Mouse (Mus musculus): ENCODE measurements around the gene Myom1. TPM values are rescaled to one million over a fixed set of nuclear protein-coding genes. Genes with fewer than 3 reads are reported as not detected.

The Myom1 gene
- polyA plus RNA-seq, 1 experiment from 2014 or later = 1.9 TPM

DNA sequence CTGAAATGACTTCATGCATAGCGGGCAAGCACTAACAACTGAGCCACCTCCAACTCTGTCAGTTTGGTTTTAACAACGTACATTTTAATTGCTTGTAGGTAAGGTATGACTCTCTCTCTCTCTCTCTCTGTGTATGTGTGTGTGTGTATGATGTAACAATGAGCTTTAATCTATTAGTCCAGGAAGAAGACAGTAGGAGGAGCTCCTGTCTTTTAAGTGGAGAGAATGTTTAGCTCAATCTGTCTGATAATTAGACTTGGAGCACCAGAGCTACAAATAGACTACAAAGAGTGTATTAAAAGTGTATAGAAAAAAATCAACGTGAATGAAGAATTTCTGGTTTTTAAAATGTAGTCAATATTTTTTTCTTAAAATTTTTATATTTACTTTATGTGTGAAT, 6.2 kb downstream of the Myom1 start:
- H3K36me3 ChIP-seq = no peaks in the 10 kb centered on the region
- no peak for ATAC-seq (ENCODE audit: low FRiP score)
- no peak overlapping the region for H3K27ac ChIP-seq
- H3K4me3 ChIP-seq = no peak overlapping the region
- no peaks in the 10 kb centered on the region for H3K27me3 ChIP-seq
- 82% methylated on average over 3 of the region's 3 CpGs for WGBS
- H3K4me2 ChIP-seq (replicated peaks) = no peak overlapping the region
- H3K4me1 ChIP-seq = no peaks in the 10 kb centered on the region
- H3K9me3 ChIP-seq (replicated peaks) = no peaks in the 10 kb centered on the region
- H3K9ac ChIP-seq = no peak overlapping the region

DNA sequence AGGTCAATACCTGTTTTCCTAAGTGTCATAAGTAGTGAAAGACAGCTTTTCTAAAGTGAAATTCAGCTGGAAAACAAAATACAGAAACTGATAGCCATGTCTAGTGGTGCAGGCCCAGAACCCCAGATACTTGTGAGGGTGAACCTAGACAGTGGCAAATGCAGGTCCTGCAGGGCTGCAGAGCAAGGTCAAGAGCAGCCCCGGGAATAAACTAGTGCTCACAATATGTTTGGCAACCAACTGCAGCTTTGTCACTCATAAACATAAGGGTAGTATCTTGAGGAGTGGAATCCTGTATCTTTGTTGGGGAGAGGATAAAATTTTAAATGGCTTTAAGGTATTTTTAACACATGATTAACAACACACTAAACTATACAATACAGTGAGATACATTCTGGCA, 7.3 kb downstream of the Myom1 start:
- ATAC-seq (ENCODE audit: low FRiP score) = no peak
- Histone ChIP-seq H3K4me3 (no peak overlapping the region), H3K36me3 (no peaks in the 10 kb centered on the region), H3K4me1 (no peaks in the 10 kb centered on the region), H3K27me3 (no peaks in the 10 kb centered on the region), H3K4me2 (replicated peaks) (no peak overlapping the region), H3K9me3 (replicated peaks) (no peaks in the 10 kb centered on the region), H3K27ac (no peak overlapping the region), H3K9ac (no peak overlapping the region)
- 72% methylated on average over 1 of the region's 1 CpGs for WGBS

DNA sequence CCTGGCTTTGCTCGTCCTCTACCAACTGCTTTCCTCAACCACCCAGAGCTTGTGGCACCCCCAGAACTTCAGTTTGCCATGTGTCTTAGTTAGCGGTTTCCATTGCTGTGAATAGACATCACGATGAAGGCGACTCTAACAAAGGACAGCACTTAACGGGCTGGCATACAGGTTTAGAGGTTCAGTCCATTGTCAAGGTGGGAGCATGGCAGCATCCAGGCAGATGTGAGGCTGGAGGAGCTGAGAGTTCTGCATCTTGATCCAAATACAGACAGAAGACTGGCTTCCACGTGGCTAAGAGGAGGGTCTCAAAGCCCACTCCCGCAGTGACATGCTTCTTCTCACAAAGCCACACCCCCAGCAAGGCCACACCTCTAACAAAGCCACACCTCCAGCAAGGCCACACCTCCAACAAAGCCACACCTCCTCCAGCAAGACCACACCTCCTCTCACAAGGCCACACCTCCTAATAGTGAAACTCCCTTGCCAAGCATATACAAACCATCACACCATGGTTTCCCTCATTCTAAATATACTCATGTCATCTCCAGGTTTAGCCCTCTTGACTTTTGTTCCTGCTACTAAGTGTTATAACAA, 8.3 kb downstream of the Myom1 start:
- ATAC-seq (ENCODE audit: low FRiP score) = no peak
- Histone ChIP-seq H3K36me3 (no peaks in the 10 kb centered on the region), H3K4me2 (replicated peaks) (no peak overlapping the region), H3K27me3 (no peaks in the 10 kb centered on the region), H3K9me3 (replicated peaks) (no peaks in the 10 kb centered on the region), H3K4me3 (no peak overlapping the region), H3K4me1 (no peaks in the 10 kb centered on the region), H3K27ac (no peak overlapping the region), H3K9ac (no peak overlapping the region)
- WGBS = 54% methylated on average over 7 of the region's 7 CpGs

DNA sequence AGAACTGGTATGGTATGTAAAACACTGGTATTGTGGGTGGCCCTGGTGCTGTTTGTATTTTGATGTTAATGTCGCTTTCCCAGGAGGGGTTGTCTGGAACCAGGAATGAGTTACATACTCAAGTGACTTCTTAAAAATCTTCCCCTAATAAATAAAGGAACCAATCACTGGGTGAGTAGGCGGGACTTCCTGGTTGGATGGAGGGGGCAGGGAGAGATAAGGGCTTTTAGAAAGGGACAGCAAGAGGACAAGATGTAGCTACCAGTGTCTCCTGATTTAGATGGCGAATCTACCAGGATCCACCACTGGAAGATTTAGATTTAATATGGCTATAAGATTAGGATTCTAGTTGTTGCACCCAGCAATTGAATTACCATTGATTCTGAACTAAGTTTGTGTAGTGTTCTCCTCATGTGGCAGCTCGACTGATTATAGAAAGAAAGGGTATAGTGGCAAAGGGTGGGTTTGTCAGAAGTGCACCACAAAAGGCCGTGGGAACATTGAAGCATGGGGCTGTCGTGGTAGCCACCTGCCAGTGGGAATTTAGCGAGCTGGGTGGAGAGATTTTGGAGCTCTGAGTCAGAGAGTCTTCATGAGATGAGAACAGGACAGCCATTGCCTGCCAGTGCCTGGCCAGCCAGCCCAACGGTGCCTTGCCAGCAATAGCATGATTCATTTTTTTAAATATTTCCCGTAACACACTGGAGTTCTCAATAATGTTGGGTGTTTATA, 9.7 kb downstream of the Myom1 start:
- no peak overlapping the region for H3K4me2 ChIP-seq (replicated peaks)
- H3K4me3 ChIP-seq = no peak overlapping the region
- no peaks in the 10 kb centered on the region for H3K27me3 ChIP-seq
- no peak overlapping the region for H3K9ac ChIP-seq
- no peaks in the 10 kb centered on the region for H3K36me3 ChIP-seq
- H3K27ac ChIP-seq = no peak overlapping the region
- H3K4me1 ChIP-seq = no peaks in the 10 kb centered on the region
- WGBS = 88% methylated on average over 9 of the region's 9 CpGs
- no peak for ATAC-seq (ENCODE audit: low FRiP score)
- no peaks in the 10 kb centered on the region for H3K9me3 ChIP-seq (replicated peaks)

DNA sequence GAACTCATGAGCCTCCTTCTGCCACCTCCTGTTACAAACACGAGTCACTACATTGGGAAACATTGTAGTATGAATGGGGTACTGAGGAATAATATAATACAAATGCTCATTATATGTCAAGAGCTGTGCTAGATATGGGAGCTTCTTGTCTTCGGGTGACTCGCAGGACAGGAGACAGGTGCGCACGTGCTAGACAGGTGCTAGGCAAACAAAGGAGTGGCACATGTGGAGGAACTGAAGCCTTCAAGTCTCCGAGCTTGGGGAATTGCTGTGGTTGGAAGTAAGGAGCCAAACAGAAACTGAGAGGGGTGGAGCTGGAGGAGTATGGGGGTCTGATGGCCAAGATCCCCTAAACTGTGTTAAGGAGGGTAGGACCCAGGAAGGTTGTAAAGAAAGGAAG, 10.7 kb downstream of the Myom1 start:
- no peak overlapping the region for H3K9ac ChIP-seq
- no peak overlapping the region for H3K4me2 ChIP-seq (replicated peaks)
- WGBS = 94% methylated on average over 6 of the region's 6 CpGs
- no peak overlapping the region for H3K27ac ChIP-seq
- no peaks in the 10 kb centered on the region for H3K9me3 ChIP-seq (replicated peaks)
- no peaks in the 10 kb centered on the region for H3K4me1 ChIP-seq
- H3K36me3 ChIP-seq = no peaks in the 10 kb centered on the region
- no peak for ATAC-seq (ENCODE audit: low FRiP score)
- no peak overlapping the region for H3K4me3 ChIP-seq
- no peaks in the 10 kb centered on the region for H3K27me3 ChIP-seq

DNA sequence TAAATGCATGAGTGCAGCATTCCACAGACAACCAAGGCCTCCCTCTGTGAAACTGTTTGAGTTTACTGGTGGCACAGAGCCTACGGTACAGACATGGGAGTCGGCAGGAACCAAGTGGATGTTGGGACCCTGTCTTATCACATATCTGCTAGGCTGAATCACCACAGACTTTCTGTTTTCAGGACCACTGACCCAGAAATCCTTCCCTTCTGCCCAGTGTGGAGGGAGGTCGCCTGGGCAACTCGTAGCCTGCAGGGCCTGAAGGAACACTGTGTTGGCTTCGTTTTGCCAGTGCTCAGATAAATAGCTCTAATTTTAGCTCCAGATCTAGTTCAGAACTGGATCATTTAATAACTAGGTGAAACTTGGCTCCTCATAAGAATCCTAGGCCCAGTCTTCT, 12.5 kb downstream of the Myom1 start:
- H3K27me3 ChIP-seq = no peaks in the 10 kb centered on the region
- no peak overlapping the region for H3K9ac ChIP-seq
- no peak overlapping the region for H3K27ac ChIP-seq
- ATAC-seq (ENCODE audit: low FRiP score) = no peak
- no peaks in the 10 kb centered on the region for H3K9me3 ChIP-seq (replicated peaks)
- no peak overlapping the region for H3K4me2 ChIP-seq (replicated peaks)
- no peak overlapping the region for H3K4me3 ChIP-seq
- no peaks in the 10 kb centered on the region for H3K36me3 ChIP-seq
- peaks cover 2% of the 10 kb centered on the region; the same call in 1 of the 2 replicates for H3K4me1 ChIP-seq
- 40% methylated on average over 5 of the region's 5 CpGs for WGBS

DNA sequence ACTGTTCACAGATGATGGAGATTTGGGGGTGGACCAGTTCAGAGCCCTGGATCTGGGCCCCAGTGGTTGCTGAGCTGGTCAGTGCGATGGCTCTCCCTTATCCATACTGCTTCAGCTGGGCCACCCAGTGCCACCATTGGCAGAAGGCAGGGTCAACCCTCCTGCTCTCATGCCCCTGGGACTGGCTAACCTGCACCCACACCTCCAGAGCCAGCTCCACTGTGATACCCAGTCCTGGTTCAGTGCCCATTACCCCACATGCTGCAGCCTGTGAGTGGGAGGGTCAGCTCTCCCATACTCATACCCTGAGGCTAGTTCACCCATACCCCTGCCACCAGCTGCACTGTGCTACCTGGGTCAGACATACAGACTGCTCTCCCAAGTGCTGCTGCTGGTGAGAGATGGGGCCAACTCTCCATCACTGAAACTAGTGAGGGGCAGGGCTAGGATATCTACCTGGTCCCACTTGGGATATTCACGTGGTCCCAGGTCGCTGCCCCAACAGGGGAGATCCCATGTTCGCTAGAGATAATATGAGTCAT, 15.1 kb downstream of the Myom1 start:
- Histone ChIP-seq H3K4me3 (no peak overlapping the region), H3K9ac (no peak overlapping the region), H3K4me1 (peaks cover 2% of the 10 kb centered on the region; the same call in 1 of the 2 replicates), H3K27me3 (no peaks in the 10 kb centered on the region), H3K27ac (no peak overlapping the region), H3K4me2 (replicated peaks) (no peak overlapping the region), H3K9me3 (replicated peaks) (no peaks in the 10 kb centered on the region), H3K36me3 (no peaks in the 10 kb centered on the region)
- 94% methylated on average over 4 of the region's 4 CpGs for WGBS
- ATAC-seq (ENCODE audit: low FRiP score) = no peak

DNA sequence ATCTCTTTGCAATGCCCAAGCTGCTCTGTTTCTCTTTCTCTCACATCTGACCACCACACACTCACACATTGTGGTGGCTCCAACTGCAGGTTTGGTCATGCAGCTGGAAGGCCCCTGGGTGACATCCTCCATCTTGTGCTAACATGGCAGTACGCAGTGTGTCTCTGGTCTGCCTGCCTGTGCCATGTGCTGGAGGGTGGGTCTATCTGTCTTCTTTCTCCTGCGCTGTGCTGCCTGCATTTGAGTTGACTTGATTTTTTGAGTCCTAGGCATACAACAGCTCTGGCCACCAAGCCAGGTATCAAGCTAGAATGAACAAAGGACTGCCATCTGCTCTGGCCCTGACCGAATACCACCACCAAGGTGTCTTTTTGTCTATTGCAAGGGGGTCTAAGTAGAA, 15.7 kb downstream of the Myom1 start:
- no peak for ATAC-seq (ENCODE audit: low FRiP score)
- Histone ChIP-seq H3K9ac (no peak overlapping the region), H3K27me3 (no peaks in the 10 kb centered on the region), H3K36me3 (no peaks in the 10 kb centered on the region), H3K27ac (no peak overlapping the region), H3K9me3 (replicated peaks) (no peaks in the 10 kb centered on the region), H3K4me3 (no peak overlapping the region), H3K4me2 (replicated peaks) (no peak overlapping the region), H3K4me1 (peaks cover 2% of the 10 kb centered on the region; the same call in 1 of the 2 replicates)
- WGBS = 98% methylated on average over 3 of the region's 3 CpGs

DNA sequence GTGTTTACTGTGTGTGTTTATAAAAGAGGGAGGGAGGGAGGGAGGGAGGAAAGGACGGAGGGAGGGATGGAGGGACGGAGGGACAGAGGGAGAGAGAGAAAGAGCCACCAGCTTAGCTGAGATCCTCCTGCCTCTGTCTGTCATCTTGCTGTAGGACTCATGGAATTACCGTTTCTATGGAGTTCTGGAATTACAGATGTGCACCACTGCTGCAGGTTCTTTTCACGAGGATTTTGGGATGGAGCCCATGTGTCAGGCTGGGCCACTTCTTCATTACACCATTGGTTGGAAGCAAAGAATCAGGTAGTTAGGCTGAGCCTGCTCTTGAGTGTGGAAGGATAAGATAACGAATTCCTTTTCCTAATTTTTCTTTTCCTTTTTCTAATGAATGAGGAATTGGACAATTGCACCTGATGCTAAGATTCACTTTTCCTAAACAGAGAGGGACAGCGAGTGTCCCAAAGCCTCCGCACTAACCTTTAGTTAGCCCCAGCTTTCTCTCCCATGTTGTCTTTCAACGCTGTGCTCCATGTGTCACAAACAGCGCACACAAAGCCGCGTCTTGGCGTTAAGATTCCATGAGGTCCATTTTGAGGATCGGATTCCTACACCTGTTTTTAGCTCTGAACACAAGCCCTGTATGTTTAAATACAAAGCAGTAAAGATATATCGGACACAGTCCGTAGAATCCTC, 16.3 kb downstream of the Myom1 start:
- WGBS = 85% methylated on average over 15 of the region's 15 CpGs
- no peaks in the 10 kb centered on the region for H3K36me3 ChIP-seq
- H3K27me3 ChIP-seq = no peaks in the 10 kb centered on the region
- peaks cover 2% of the 10 kb centered on the region; the same call in 1 of the 2 replicates for H3K4me1 ChIP-seq
- no peaks in the 10 kb centered on the region for H3K9me3 ChIP-seq (replicated peaks)
- H3K9ac ChIP-seq = no peak overlapping the region
- ATAC-seq (ENCODE audit: low FRiP score) = no peak
- no peak overlapping the region for H3K4me2 ChIP-seq (replicated peaks)
- no peak overlapping the region for H3K27ac ChIP-seq
- H3K4me3 ChIP-seq = no peak overlapping the region

DNA sequence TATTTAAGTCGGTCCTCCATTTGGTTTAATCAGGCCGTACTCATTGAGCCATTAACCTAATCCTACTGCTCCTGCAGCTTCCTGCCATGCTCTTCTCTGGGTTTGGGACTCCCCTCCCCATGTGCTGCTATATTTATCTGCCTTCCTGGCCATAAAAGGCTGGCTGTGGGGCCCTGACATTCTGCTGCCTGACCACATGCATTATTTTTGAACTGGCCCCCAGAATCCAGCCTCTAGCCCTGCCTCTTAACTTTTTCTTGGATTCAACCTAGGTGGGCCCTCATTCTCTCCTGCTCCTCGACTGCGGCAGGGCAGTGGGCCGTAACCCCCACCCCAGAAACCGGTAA, 16.8 kb downstream of the Myom1 start:
- WGBS = 47% methylated on average over 6 of the region's 6 CpGs
- peaks cover 2% of the 10 kb centered on the region; the same call in 1 of the 2 replicates for H3K4me1 ChIP-seq
- no peaks in the 10 kb centered on the region for H3K9me3 ChIP-seq (replicated peaks)
- no peak overlapping the region for H3K4me2 ChIP-seq (replicated peaks)
- no peaks in the 10 kb centered on the region for H3K36me3 ChIP-seq
- H3K27me3 ChIP-seq = no peaks in the 10 kb centered on the region
- H3K4me3 ChIP-seq = no peak overlapping the region
- no peak for ATAC-seq (ENCODE audit: low FRiP score)
- H3K27ac ChIP-seq = no peak overlapping the region
- no peak overlapping the region for H3K9ac ChIP-seq

DNA sequence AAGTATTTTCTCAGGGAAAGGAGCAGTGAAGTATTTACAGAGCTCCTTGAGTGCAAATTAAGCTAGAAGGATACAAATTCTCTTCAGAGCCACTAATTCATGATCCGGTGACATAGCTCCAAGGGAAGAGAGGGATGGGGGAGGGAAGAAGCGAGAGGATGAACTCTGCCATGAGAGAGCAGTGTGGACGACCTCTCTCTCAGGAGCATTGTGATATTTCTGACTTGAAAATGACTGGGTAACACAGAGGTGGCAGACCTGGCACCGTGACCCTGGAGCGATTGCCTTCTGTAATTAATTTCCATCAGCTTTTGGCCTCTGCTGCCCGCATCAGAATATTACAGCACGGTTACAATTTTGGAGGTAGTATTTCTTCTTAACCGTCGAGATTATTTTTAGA, 17.4 kb downstream of the Myom1 start:
- H3K4me3 ChIP-seq = no peak overlapping the region
- H3K36me3 ChIP-seq = no peaks in the 10 kb centered on the region
- H3K27ac ChIP-seq = no peak overlapping the region
- ATAC-seq (ENCODE audit: low FRiP score) = no peak
- no peak overlapping the region for H3K4me2 ChIP-seq (replicated peaks)
- H3K9me3 ChIP-seq (replicated peaks) = no peaks in the 10 kb centered on the region
- no peaks in the 10 kb centered on the region for H3K27me3 ChIP-seq
- H3K9ac ChIP-seq = no peak overlapping the region
- H3K4me1 ChIP-seq = peaks cover 2% of the 10 kb centered on the region; the same call in 1 of the 2 replicates
- WGBS = 67% methylated on average over 9 of the region's 9 CpGs

DNA sequence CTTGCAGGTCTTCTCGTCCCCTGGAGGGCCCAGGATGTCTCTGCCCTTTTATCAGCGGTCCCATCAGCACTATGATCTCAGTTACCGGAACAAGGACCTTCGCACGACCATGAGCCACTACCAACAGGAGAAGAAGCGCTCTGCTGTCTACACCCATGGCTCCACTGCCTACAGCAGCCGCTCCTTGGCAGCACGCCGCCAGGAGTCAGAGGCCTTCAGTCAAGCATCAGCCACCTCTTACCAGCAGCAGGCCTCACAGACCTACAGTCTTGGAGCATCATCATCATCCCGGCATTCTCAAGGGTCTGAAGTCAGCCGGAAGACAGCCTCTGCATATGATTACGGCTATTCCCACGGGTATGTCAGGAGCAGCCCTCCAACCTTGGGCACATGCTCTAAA, 20.4 kb downstream of the Myom1 start:
- H3K27ac ChIP-seq = no peak overlapping the region
- H3K4me1 ChIP-seq = peaks cover 2% of the 10 kb centered on the region; the same call in 1 of the 2 replicates
- H3K36me3 ChIP-seq = no peaks in the 10 kb centered on the region
- no peak for ATAC-seq (ENCODE audit: low FRiP score)
- 87% methylated on average over 13 of the region's 13 CpGs for WGBS
- no peak overlapping the region for H3K4me2 ChIP-seq (replicated peaks)
- no peak overlapping the region for H3K9ac ChIP-seq
- no peak overlapping the region for H3K4me3 ChIP-seq
- no peaks in the 10 kb centered on the region for H3K27me3 ChIP-seq
- H3K9me3 ChIP-seq (replicated peaks) = no peaks in the 10 kb centered on the region
